Mouse (Mus musculus) stomach, postnatal 0 days (tissue): ENCODE results near the gene Pik3cd.

ENCODE experiments used
- CTCF ChIP-seq: IDR thresholded peaks from 2 replicates; pipeline ENCODE4 v1.5.1; 2016; ENCODE audit warnings: antibody characterized with exemption, low read depth, mild to moderate bottlenecking, moderate library complexity
- EP300 ChIP-seq: optimal IDR thresholded peaks from 2 replicates; pipeline ENCODE3; 2016; ENCODE audit warnings: antibody characterized with exemption

DNA sequence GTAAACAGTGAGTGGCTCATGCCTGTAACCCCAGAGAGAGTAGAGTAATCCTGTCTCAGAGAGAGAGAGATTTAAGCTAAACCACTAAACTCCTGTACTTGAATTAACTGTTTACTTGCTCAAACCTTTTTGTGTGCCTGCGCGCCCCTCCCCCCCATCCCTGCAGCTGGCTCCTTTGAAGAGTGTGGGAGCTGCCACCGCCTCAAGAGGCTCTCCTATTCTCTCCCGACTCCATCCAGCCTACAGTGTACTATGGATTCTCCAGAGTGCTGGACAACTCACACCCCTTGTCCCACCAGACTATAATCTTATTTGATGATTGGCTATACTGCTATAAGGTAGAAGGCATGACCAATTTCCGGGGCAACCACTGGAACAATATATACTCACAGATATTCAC, 48.3 kb upstream of the Pik3cd start:
- TF ChIP-seq EP300 (no peak), CTCF (no peak)
